Comparison of ENCODE assay signal across 8 mouse cellular contexts in the genomic region with DNA sequence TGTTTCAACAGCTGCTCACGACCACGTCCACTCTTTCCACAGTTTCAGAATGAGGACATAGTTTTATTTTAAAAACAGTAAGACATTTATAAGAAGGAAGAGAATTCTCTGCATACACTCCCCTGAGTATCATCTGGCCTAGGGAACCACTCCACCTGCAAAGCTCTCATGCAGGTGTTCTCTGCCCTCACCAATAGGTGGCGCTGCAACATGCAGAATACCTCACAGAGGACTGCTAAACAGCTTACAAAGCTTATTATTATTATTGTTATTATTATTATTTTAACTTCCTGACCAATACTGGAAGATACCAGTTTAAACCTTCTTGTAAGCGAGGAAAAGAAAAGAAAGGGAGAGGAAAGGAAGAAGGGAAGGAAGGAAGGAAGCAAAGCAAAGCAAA.
DNase-seq lines count a peak whose midpoint lies in the region; ATAC-seq lines count a peak whose summit lies in the region.

No protein-coding gene starts in this region.

- no peaks in the 10 kb centered on the region for H3K9me3 ChIP-seq in midbrain, embryonic 14.5 days (ENCODE audit: control insufficient read depth, low read length)

- no peaks in the 10 kb centered on the region for H3K27me3 ChIP-seq in midbrain, embryonic 14.5 days (ENCODE audit: control insufficient read depth, insufficient read depth, low read length)

- ATAC-seq in CD4-positive, CD25-positive, alpha-beta regulatory T cell, adult 4 months = no peak
- ATAC-seq in midbrain, embryonic 14.5 days (ENCODE audit: low FRiP score, low TSS enrichment) = no peak

- peak; percentile 24 for DNase-seq in CD4-positive, CD25-positive, alpha-beta regulatory T cell, adult 2 months (ENCODE audit: low read depth, low spot score)
- DNase-seq in right cerebral cortex, postnatal 14 days = peak; percentile 58
- no peak for DNase-seq in right cerebral cortex, adult 18-20 months
- peak; percentile 37 to 50 for DNase-seq in cerebellum, postnatal 4 days (ENCODE audit: low spot score in 2 of 2)
- peak; percentile 73 for DNase-seq in heart, postnatal 4 days
- peak; percentile 31 to 54 for DNase-seq in left cerebral cortex, postnatal 10 days (ENCODE audit: extremely low spot score in 1 of 2, low spot score in 2 of 2)
- DNase-seq in midbrain, embryonic 14.5 days = peak; percentile 89

- H3K36me3 ChIP-seq in midbrain, embryonic 14.5 days (ENCODE audit: control insufficient read depth, insufficient read depth, low read length) = 0 out of 2 replicates have a peak, but pooled peaks cover 3% of the 10 kb centered on the region

- H3K9ac ChIP-seq in midbrain, embryonic 14.5 days (replicated peaks; ENCODE audit: low read length) = no peak overlapping the region

- intact Hi-C loops in left cerebral cortex, postnatal 10 days (cut with DNase I) = no loop called here

- WGBS in midbrain, embryonic 14.5 days = 17% methylated on average over 4 of the region's 4 CpGs

- no peak overlapping the region for H3K4me2 ChIP-seq in midbrain, embryonic 14.5 days (ENCODE audit: low read length)

- H3K4me3 ChIP-seq in midbrain, embryonic 14.5 days (replicated peaks; ENCODE audit: low read depth, low read length) = no peak overlapping the region

- H3K4me1 ChIP-seq in midbrain, embryonic 14.5 days (ENCODE audit: control insufficient read depth, insufficient read depth, low read length) = no peaks in the 10 kb centered on the region

- H3K27ac ChIP-seq in midbrain, embryonic 14.5 days (replicated peaks; ENCODE audit: low read depth, low read length) = no peak overlapping the region
